Mouse (Mus musculus) ES-Bruce4 (cell line): ENCODE results near the gene Elovl1. TPM values are rescaled to one million over a fixed set of nuclear protein-coding genes. Genes with fewer than 3 reads are reported as not detected.
A peak's percentile ranks its signal among the peaks of the same experiment; 100 is the strongest.

ENCODE experiments used
- H3K27ac ChIP-seq: 2 replicates; pipeline ENCODE4 v1.5.1; 2012; ENCODE audit warnings: low read length, inconsistent platforms; ENCODE audit not compliant: insufficient read depth
- H3K27me3 ChIP-seq: 2 replicates; pipeline ENCODE4 v1.6.1; 2012; ENCODE audit warnings: mild to moderate bottlenecking, low read length, inconsistent platforms; ENCODE audit not compliant: control insufficient read depth, poor library complexity, insufficient read depth, severe bottlenecking
- H3K36me3 ChIP-seq: 2 replicates; pipeline ENCODE4 v1.6.1; 2012; ENCODE audit warnings: inconsistent platforms, mild to moderate bottlenecking, low read length, moderate library complexity; ENCODE audit not compliant: control insufficient read depth, poor library complexity, insufficient read depth, severe bottlenecking
- H3K4me1 ChIP-seq: one replicate; pipeline ENCODE4 v1.8.1; 2011; ENCODE audit warnings: low read length; ENCODE audit not compliant: control insufficient read depth, insufficient read depth
- H3K4me3 ChIP-seq: 2 replicates; pipeline ENCODE4 v1.5.1; 2011; ENCODE audit warnings: low read depth, mild to moderate bottlenecking, low read length
- H3K9ac ChIP-seq: 2 replicates; pipeline ENCODE4 v1.6.1; 2012; ENCODE audit warnings: low read depth, mild to moderate bottlenecking, inconsistent platforms; ENCODE audit not compliant: poor library complexity, severe bottlenecking
- H3K9me3 ChIP-seq: replicated peaks from 2 replicates; pipeline ENCODE4 v1.6.1; 2012; ENCODE audit warnings: mild to moderate bottlenecking, low read length, inconsistent platforms; ENCODE audit not compliant: control insufficient read depth, poor library complexity, insufficient read depth, severe bottlenecking
- CTCF ChIP-seq: IDR thresholded peaks from one replicate; pipeline ENCODE4 v1.8.1; 2011; ENCODE audit warnings: low read depth, low read length
- EP300 ChIP-seq: IDR thresholded peaks from 2 replicates; pipeline ENCODE4 v1.6.1; 2011; ENCODE audit warnings: low read depth, low read length; ENCODE audit not compliant: insufficient read depth
- POLR2A ChIP-seq: IDR thresholded peaks from one replicate; pipeline ENCODE4 v1.8.1; 2011; ENCODE audit warnings: low read length; ENCODE audit not compliant: insufficient read depth
- polyA plus RNA-seq: library from polyadenylated mRNA; stranded (reverse); fragments of >200 nt; gene quantifications from 2 replicates; pipeline ENCODE4 v1.2.4, GENCODE M21; 2011; ENCODE audit warnings: low read depth; ENCODE audit not compliant: missing spikeins, insufficient read depth, insufficient read length

Gene Elovl1
- polyA plus RNA-seq, 1 experiment = 53.5 TPM

- Histone ChIP-seq H3K9me3 (no peaks in the 10 kb centered on the region), H3K27me3 (no peaks in the 10 kb centered on the region), H3K27ac (no peak overlapping the region), H3K9ac (no peak overlapping the region), H3K4me1 (peaks cover 3% of the 10 kb centered on the region), H3K4me3 (no peak overlapping the region), H3K36me3 (0 out of 2 replicates have a peak, but pooled peaks cover 2% of the 10 kb centered on the region)
- TF ChIP-seq EP300 = no peak
- no peak for TF ChIP-seq CTCF
- TF ChIP-seq POLR2A = no peak
These were observed 3.2 kb upstream of the Elovl1 start for GRCm38 (mm10) chr4:118424541-118425160.

DNA sequence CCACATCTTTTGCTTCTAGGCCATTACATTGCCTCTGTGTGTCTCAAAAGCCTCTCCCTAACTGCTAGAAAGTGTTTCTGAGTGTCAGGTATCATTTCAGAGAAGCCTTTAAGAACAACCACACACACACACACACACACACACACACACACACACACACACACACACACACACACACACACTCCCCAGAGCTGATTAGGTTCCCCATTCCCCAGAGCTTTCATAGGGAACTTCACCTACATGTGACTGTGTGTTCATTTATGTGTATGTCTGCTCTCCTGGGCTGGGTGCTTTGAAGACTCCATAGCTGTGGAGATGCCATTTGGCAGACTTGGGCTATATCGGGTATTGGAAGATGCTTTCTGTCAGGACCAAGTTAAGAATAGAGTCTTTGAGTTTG is 2.5 kb upstream of the Elovl1 start:
- H3K9ac ChIP-seq = no peak overlapping the region
- peaks cover 3% of the 10 kb centered on the region for H3K4me1 ChIP-seq
- TF ChIP-seq POLR2A (no peak), CTCF (no peak), EP300 (no peak)
- no peaks in the 10 kb centered on the region for H3K36me3 ChIP-seq
- no peaks in the 10 kb centered on the region for H3K27me3 ChIP-seq
- no peak overlapping the region for H3K4me3 ChIP-seq
- H3K27ac ChIP-seq = no peak overlapping the region
- no peaks in the 10 kb centered on the region for H3K9me3 ChIP-seq

DNA sequence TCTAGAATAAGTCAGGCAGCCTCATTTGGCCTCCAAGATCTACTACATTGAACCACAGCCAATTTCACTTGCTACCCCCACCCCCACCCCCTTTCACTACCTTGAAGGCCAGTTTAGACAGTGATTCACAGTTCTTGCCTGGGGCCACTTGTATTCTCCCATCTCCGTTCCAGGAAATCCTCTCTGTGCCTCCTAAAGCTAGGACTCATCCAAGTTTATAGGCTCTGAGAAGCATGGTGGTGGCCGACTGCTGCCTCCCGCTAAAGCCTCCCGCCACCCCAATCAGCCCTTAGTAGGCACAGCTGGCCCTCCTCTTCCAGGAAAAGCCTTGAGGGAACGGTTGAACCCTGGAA is 502 bp upstream of the Elovl1 start:
- peak overlapping the region; percentile 57 for H3K9ac ChIP-seq
- peaks cover 3% of the 10 kb centered on the region for H3K4me1 ChIP-seq
- peaks cover 15% of the 10 kb centered on the region; the same call in 1 of the 2 replicates for H3K36me3 ChIP-seq
- no peak for TF ChIP-seq POLR2A
- no peaks in the 10 kb centered on the region for H3K27me3 ChIP-seq
- H3K27ac ChIP-seq = no peak overlapping the region
- H3K9me3 ChIP-seq = no peaks in the 10 kb centered on the region
- H3K4me3 ChIP-seq = peak overlapping the region; percentile 80

DNA sequence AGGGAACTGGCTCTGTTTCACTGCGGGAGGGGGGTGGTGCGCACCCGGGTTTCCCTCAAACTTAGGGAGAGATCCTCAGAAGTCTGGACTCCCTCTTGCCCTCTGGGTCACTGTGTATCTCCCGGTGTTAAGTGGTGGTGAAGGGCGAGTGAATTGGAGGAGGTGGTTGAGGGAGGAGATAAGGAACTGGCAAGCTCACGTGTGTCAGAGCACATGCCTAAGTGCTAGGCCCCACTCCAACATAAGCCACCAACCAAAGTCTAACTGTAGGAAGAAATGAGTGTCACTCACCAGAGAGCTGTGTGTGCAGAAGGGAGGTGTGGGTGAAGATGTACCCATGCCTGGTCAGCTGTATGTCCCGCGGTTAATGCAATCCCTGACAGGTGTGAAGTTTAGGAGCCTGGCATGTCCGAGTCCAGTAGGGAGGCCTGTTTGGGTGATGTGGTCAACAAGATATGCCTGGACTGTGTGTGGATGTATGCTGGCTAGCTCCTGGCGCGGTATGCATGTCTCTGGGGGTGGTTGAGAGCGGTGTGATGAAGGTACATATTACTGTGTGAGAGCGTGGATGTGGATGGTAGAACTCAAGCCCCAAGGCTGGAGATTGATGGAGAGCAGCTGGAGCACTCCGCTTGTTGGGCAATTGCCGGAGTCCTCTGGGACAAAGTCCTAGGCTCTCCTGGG is 780 bp downstream of the Elovl1 start:
- peak overlapping the region; percentile 79 for H3K4me3 ChIP-seq
- peaks cover 3% of the 10 kb centered on the region for H3K4me1 ChIP-seq
- H3K9me3 ChIP-seq = no peaks in the 10 kb centered on the region
- TF ChIP-seq CTCF (no peak), POLR2A (no peak), EP300 (no peak)
- no peak overlapping the region for H3K27ac ChIP-seq
- H3K27me3 ChIP-seq = no peaks in the 10 kb centered on the region
- peaks cover 26% of the 10 kb centered on the region for H3K36me3 ChIP-seq
- H3K9ac ChIP-seq = peak overlapping the region; percentile 57

DNA sequence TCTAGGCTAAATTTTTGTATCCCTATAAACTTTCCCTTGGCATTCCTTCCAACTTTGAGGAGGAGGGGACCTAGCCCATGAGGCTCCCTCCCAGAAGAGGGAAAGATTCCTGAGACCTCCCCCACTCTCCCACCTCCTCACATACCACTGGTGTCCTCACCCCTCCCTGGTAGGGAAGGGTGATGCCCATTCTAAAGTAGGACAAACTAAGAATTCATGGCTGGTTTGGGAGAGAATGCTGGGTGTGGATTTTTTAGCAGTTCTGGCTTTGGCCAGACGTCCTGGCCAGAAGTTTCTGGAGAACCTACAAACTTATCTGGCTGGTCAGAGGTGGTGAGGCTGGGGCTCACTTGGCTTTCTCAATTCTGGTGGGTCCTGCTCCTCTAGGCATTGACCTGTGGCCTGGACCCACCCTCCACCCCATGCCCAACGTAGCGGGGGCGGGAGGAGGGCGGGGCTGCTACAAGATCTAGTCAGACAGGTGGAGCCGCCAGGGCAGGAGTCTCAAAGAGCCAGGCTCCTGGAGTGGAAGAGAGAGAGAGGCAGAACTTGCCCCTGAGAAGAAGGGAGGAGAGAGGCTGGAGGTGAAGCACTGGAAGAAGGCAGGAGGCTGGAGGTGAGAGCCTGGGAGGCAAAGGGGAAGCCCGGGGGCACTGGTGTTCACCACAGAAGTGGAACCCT is 1.5 kb downstream of the Elovl1 start:
- Histone ChIP-seq H3K4me1 (peaks cover 3% of the 10 kb centered on the region), H3K9me3 (no peaks in the 10 kb centered on the region), H3K9ac (no peak overlapping the region), H3K27me3 (no peaks in the 10 kb centered on the region), H3K4me3 (no peak overlapping the region), H3K27ac (no peak overlapping the region), H3K36me3 (peaks cover 33% of the 10 kb centered on the region)
- no peak for TF ChIP-seq POLR2A

- Histone ChIP-seq H3K9me3 (no peaks in the 10 kb centered on the region), H3K4me3 (no peak overlapping the region), H3K27me3 (no peaks in the 10 kb centered on the region), H3K27ac (no peak overlapping the region), H3K9ac (no peak overlapping the region), H3K4me1 (peaks cover 6% of the 10 kb centered on the region), H3K36me3 (peaks cover 46% of the 10 kb centered on the region)
- TF ChIP-seq POLR2A = no peak
- TF ChIP-seq EP300 = no peak
- TF ChIP-seq CTCF = no peak
These were observed 4.4 kb downstream of the Elovl1 start for GRCm38 (mm10) chr4:118432332-118432731.
